Mouse (Mus musculus): Measurements from ENCODE around the gene Baz2b.

The Baz2b gene

DNA sequence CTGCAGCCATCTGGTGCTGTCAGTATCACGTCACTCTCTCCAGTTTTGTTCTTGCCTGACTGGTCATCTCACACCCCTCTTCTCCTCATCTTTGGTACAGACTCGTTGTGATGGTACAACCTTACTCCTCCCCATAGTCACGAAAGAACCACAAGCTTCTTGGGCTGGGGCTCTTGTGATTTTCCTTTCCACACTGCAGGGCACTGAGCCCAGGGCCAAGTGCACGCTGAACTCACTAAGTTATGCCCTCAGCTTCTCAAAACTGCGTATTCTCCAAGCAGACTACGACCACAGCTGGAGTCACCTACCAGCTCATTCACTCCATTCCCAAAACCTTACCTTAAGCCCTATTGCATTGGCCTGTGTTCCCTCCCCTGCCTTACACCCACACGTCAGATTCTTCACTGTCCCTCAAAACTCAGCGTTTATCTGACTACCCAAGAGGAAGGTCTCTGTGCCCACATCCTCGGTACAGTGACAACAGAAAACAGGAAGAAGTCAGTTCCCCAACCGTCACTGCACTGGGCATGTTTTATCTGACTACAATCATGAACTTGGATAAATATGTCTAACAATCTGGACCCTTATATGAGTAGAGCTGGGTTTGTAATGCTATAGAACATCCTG is 190.7 kb downstream of the Baz2b start:
- in situ Hi-C loops (cut with MboI, MseI), result no loop called here

DNA sequence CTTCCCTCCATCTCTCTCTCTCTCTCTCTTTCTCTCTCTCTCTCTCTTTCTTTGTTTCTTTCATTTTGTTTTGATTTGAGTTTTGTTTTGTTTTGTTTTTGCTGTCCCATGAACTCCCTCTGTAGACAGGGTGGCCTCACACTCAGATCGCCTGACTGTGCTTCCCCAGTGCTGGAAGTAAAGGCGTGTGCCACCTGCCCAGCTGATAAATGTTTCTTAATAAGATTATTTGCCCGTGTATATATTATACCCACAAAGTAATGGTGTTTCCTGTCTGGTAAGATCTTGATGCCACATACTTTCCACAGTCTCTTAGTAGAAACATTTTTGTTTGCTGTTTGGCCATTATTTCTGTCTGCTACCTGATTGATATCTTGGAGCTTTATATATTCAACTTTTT is 198.1 kb downstream of the Baz2b start:
- in situ Hi-C loops (cut with MboI, MseI), result no loop called here

DNA sequence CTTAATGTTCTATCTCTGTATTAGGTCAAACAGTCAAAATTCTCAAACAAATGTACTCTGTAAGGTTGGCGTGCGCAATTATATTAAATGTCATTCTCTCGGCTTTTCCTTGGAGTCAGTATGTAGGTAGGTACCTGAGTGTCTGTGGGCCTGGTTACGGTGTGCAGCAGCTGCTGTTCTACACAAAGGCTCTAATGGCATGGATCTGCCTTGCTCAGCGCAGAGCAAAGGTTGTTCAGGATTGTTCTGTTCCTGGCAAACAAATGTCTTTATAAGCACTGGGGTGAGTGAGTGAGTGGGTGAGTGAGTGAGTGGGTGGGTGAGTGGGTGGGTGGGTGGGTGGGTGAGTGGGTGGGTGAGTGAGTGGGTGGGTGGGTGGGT is 206.0 kb downstream of the Baz2b start:
- in situ Hi-C loops (cut with MboI, MseI), result no loop called here

DNA sequence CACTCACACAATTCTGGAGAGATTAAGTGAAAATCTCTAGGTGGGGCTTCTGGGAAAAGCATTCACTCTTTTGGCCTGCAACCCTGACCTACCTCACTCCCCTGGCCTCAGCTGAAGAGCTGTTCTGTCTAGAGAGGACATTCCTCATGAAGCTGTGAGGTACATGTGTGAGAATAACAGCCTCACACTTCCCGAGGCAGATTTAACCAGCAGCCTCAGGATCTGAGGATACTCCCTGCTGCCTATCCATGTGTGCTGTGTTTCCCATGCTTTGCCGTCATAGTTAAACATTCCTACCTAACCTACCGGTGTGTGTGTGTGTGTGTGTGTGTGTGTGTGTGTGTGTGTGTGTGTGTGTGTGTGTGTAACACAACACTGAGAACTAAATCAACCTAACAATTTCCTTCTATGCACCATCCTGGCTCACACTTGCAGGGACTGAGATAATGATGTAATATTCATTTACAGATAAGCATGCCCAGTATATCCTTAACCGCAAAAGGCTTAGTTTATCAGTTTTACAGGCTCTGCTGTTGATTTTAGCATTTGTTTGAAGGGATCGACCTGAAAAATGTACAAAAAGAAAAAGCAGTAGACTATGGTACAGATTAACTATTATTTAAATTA is 206.5 kb downstream of the Baz2b start:
- in situ Hi-C loops (cut with MboI, MseI), result no loop called here

DNA sequence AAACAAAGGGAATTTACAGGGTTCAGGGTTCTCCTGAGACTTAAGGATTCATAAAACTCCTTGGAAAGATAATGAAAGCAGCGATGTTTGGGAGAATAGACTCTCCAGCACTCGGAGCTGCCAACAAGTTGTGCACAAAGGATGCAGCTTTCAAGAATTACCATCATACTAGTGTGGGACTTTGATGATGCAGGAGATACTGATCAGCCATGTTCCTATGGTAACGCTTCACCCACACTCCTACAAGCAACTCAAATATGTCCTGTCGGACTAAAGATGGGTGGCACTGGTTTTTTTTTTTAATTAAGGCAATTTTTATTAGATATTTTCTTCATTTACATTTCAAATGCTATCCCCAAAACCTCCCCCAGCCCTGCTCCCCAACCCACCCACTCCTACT is 209.4 kb downstream of the Baz2b start:
- in situ Hi-C loops (cut with MboI, MseI), result no loop called here

DNA sequence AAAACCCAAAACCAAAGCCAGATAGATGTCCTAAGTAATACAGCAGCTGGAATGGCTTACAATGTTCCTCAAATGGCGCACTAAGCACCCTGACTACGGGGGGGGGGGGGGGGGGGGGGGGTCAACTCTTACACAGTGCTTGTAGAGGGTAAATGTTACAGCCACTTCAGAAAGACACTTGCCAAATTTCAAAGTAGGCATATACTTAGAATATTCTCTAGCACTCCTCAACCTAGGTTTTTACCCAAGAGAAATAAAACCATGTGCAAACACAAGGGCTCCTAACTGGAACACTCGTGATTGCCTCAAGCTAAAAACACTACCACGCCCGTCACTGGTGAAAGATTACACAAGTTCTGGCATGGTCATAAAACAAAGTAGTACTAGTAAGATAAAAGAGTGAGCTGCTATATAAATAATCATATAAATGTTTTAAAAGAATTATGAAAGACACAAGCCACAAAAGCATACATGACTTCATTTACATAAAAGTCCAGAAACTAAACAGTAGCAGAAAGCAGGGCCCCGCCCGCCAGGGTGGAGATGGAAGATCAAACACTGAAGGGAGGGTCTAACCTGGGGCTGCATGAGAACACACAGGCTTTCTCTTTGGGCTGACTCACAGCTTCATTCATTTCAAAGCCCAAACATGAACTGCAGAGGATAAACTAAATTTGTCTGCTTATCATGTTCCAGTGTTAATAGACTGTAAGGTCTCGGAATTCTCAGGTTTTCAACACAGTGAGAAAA is 212.0 kb downstream of the Baz2b start:
- in situ Hi-C loops (cut with MboI, MseI), result no loop called here

DNA sequence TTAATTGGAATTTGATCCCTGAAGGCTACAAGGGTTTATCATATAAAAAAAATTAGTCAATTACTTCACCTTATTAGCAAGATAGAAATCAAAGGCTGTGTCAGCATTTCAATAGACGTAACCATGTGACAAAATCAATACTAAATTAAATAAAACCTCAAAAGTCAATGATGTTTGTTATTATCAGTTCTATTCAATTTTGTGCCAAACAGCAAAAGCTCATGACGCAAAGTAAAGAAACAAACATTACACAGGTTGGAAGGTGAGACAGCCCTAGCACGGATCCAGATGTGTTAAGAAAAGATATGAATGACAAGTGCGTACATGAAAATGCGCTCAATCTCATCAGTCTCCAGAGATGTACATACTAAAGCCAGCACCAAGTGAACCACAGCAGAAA is 212.7 kb downstream of the Baz2b start:
- in situ Hi-C loops (cut with MboI, MseI), result no loop called here

DNA sequence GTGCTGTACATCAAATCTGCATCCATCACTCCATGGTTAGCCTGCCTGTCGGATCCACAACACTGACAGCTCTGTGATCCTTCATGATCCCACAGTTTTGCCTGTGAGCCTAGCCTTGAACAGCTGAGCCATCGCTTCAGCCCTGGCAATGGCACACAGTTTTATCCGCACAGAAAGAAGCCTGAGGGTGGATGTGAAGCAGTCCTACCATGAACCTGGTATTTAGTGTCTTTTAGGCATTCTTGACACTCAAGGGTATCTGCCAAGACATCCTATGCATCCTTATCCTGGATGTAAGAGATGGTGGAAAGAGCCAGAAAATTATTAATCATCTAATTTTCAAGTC is 216.5 kb downstream of the Baz2b start:
- in situ Hi-C loops (cut with MboI, MseI), result no loop called here

DNA sequence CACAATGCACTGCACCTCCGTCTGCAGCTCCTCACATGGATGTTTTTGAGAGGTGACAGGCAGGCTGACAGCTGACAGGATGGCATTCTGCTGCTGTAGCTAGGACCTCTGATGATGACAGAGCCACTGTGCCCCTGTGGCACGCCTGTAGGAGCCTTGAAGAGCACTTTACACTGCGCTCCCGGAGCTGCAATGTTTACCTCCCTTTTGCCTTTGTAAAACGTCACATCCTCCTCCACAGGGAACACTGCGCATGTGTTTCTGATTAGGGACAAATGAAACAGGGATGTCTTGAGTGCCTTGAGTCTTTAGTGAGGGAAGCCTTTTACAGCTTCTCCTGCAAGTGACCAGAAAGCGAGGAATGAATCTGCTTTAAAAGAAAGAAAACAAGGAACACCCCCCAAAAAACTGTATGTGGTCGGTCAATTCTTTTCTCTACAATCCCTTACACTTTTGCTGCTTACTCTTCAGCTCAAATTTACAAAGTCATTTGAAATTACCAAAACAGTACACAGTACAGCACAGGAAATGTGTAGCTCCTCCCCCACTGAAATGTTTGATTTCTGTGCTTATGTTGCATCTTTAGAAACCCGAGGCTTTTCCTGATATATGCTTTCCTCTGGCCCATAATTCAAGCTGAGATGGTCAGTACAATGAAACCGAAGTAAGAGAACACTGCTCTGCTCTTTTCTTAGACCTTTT is 217.0 kb downstream of the Baz2b start:
- in situ Hi-C loops (cut with MboI, MseI), result no loop called here

DNA sequence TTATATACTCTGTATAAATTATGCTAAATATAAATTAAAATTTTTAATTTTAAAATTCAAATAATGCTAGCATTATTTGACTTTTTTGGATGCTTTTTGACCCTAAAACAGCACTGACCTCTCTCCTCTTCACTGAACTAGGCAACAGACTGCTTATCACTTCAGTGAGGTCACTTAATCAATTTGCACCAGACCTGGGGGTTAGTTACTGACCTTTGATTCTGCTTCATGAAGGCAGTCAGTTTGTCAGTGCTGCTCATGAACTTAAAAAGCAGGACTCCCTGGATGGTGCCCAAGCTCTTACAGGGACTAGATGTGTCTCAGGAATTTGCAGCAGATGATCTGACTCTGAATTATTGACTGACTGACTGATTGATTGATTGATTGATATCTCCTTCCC is 217.9 kb downstream of the Baz2b start:
- in situ Hi-C loops (cut with MboI, MseI), result no loop called here

DNA sequence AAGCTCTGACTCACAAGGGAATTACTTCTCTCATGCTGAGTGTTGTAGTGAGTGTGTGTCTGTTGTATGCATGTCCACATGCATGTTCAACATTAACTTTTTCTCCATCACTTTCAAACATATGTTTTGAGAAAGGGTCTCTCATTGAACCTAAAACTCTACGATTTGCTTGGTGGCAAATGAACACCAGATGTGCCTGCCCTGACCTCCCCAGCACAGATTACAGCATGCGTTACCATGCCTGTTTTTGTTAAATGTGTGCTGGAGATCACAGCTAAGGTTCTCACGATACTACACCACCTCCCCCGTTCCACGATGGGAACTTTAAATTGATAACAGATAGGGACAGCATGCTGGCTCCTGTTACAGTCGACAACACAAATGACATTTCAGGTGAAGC is 222.1 kb downstream of the Baz2b start:
- in situ Hi-C loops (cut with MboI, MseI), result no loop called here

DNA sequence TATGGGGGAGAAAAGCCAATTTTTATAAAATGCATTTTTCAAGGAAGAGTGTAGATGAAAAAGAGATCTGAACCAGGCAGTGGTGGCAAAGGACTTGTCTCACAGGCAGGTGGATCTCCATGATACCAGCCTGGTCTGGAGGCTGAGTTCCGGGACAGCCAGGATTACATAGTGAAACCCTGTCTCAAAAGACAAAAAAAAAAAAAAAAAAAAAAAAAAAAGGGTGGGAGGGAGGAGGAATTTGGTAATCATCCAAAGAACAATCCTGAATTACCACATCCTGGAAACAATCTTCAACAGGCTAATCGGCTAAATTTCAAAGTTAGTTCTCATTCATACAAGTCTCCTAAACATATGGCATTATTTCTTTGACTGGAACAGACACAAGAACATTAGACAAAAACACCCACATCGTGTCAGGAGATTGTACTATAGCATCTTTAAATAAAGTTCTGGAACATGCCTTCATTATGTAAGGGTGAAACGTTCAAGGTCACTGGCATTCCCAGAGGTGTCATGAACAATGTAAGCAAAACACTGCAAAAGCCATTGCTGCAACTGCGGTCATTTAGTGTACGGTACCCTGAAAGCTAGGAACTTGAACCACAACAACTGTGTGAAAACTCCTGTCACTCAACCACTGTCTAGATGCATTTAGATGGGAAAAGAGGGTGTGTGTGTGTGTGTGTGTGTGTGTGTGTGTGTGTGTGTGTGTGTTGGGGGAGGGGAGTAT is 230.0 kb downstream of the Baz2b start:
- in situ Hi-C loops (cut with MboI, MseI), result no loop called here

DNA sequence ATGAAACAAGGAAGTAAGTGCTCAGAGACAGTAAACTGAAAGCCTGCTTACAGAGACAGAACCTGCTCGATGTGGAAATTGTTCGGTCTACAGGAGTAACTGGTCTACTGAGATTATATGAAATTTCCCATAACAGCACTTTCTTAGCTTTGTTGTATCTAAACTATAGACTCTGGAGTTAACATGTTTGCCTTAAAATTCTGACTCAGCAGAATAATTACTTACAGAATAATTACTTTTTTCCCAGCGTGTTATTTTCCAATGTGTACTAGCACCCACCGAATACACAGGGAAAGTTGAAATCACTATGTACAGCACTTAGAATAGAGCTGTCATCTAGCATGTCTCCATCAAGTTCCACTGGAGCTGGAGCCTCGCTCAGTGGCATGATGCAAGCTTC is 233.0 kb downstream of the Baz2b start:
- in situ Hi-C loops (cut with MboI, MseI), result no loop called here

DNA sequence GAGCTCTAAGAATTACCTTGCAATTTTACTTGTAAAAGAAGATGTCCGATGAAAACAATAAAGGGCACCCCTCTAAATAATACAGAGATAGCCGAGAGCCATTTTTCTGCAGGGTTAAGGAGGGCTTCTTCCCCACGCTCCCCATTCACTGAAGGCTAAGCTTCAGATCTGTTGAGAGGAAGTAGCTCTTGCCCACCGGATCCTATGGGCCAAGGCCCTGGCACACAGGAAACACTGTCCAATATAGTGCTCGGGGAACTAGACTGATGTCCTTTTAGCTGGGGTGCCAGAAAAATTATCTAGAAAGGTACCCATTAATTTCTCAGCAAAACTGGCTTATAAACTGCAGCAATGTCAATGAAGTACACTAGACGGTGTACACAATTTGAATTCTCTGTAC is 233.9 kb downstream of the Baz2b start:
- in situ Hi-C loops (cut with MboI, MseI), result no loop called here

DNA sequence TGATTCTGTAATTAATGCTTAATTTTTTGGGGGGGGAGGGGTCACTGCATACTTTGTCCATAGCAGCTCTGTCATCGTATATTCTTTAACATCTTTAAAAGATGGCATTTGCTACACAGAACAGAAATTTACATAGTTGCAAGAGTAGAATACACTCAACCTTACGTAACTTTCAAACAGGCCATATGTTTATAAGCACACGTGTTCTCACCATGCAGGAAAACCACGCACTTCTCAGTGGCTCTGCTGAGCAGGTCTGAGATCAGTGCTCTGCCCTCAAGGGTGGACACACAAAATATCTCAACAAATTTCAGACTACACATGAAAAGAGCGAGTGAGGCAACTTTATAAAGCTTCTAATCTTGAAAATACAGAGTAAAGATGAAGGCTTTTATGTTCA is 235.7 kb downstream of the Baz2b start:
- in situ Hi-C loops (cut with MboI, MseI), result no loop called here

DNA sequence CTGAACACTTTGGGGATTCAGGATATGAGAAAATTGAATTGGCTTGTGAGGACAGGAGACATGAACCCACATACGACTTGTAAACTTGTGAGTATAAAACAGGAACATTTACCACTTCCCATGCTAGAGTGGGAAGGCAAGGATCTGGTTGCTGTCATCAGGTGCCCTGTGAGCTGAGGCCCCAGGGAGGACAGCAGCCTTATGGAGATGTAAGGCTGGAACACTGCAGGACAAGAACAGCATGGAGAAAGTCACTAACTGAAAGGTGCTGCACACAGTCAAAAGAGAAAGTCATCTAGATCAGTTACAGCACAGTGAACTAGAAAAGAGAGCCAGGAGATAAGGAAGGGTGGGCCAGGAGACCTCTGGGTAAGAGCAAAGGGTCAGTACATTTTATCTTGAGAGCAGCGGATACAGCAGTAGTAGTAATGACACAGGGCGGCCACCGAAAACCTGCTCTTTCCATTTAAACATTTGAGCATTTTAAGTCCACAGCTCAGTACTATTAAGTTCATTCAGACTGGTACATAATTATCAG is 236.5 kb downstream of the Baz2b start:
- in situ Hi-C loops (cut with MboI, MseI), result no loop called here

DNA sequence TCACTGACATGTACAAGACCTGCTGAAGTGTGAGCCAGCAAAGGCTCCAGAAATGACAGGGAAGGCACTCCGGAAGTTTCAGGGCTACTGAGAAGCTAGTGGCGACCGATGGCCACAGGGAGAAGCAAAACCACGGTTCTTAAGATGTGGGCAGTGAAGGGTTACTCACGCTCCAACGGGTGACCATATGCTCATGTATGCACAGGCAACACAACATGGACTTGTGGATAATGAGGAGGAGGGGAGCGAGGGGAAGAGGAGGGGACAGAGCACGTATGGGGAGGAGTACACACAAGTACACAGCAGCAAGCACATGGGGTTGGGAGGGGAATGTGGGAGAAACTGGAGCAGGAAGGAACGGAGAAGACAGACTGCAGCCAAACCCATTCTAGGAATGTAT is 239.1 kb downstream of the Baz2b start:
- in situ Hi-C loops (cut with MboI, MseI), result no loop called here

DNA sequence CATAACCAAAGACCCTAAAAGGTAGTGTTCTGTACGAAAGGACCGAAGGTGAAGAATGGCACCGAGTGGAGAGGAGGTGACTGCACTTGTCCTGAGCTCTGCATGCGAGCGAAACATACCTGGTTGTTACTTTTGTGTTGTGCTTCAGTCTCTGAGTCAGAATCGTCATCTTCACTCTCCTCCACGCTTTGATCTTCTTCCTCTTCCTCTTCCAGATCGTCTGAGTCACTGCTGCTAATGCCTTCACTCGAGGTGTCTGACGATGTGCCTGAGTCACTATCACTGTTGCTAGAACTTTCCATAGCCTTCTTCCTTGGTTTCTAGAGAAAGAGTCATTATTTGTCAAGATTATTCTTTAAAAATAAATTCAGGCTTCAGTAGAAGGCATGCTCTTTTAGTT is 240.5 kb downstream of the Baz2b start:
- in situ Hi-C loops (cut with MboI, MseI), result no loop called here

DNA sequence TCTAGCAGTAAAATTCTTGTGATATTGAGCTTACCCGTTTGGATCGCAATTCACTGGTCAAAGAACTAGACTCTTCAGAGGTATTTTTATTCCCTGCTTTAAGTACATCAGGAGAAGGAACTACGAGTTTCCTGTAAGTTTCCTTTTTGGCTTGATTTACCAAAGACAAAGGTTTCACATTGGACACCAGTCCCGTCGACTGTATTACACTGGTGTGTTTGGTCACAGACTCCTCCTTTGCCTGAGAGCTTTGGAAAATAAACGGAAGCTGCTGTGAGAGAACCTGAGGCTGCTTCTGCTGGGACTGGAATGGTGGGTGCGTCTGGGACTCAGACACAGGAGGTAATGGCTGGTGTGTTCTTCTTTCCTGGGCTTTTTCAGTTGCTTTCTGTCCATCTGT is 241.0 kb downstream of the Baz2b start:
- in situ Hi-C loops (cut with MboI, MseI), result no loop called here

DNA sequence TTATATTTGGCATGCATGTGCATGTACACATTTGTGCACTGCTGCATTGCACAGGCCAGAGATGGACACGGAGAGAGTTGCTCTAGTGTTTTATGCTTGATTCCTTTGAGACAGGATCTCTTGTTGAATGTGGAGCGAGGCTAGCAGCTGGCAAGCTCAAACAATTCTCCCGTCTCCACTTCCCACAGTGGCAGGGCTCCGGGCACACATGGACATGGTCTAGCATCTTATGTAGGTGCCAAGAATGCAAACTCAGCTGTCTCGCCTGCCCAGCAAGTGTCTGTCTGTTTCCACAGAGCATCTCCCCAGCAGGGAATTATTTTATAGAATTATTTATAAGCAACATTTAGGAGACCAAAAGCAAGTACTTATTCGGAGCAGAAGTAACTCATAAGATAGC is 243.2 kb downstream of the Baz2b start:
- in situ Hi-C loops (cut with MboI, MseI), result no loop called here

DNA sequence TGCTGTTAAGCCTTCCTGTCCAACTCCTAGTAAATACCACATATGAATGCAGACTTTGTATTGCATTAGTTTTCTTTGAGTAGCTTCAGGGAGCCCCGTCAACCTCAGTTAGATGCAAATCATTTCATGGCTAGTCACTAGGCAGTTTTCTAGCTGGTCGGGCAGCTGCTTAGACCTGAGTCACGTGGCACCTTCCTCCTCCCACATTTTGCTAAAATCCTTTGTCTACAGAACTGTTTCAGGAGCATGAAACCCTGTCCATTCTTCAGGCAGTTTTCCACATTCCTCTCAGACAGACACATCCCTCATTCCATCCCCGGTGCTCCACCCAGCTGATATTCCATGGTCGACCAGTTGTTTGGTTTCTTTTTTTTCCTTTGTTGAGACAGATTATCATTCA is 246.6 kb downstream of the Baz2b start:
- in situ Hi-C loops (cut with MboI, MseI), result no loop called here

DNA sequence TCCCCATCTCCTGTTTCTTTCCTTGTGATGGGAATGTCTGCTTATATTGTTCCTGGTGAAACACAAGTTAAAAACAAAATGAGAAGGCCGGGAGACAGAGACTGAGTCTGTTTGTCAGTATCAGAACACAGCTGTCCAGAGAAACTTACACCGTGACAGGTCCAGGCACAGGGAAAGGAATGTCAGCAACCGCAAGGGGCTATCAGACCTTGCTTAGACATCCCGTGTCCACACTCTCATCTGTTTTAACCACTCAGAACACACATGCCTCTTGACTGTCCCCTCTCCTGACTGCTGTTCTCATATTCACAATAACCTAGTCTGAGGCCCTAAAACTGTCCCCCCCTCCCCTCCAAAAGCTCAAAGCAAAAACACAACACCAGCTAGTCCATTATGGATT is 247.1 kb downstream of the Baz2b start:
- in situ Hi-C loops (cut with MboI, MseI), result no loop called here

Data from T-helper 1 cell (primary cell).